Mouse (Mus musculus) kidney, postnatal 0 days (tissue): Measurements from ENCODE around the gene Ppp1r35. TPM values are rescaled to one million over a fixed set of nuclear protein-coding genes. Genes with fewer than 3 reads are reported as not detected.

Experiments
- ATAC-seq: fragments of 200-750 bp; cut with Nextera tagmentation; replicated peaks from 2 replicates; pipeline ENCODE4 v1.8.0; 2017; ENCODE audit warnings: low read depth, moderate number of reproducible peaks, moderate TSS enrichment, moderate library complexity; ENCODE audit not compliant: low FRiP score
- DNase-seq: peaks from one replicate; pipeline ENCODE4 v3.0.0-alpha.2; 2016; ENCODE audit warnings: low spot score
- H3K27ac ChIP-seq: fragments of 300-500 bp; sonication (generic); 2 replicates; pipeline ENCODE4 v1.5.1; 2014; ENCODE audit warnings: mild to moderate bottlenecking
- H3K27me3 ChIP-seq: fragments of 300-500 bp; sonication (generic); 2 replicates; pipeline ENCODE4 v1.6.1; 2014; ENCODE audit warnings: low read length, mixed read lengths; ENCODE audit not compliant: insufficient read depth
- H3K36me3 ChIP-seq: fragments of 300-500 bp; sonication (generic); 2 replicates; pipeline ENCODE4 v1.6.1; 2014; ENCODE audit warnings: low read length, mixed read lengths; ENCODE audit not compliant: insufficient read depth
- H3K4me1 ChIP-seq: fragments of 300-500 bp; sonication (generic); replicated peaks from 2 replicates; pipeline ENCODE4 v1.6.1; 2014; ENCODE audit warnings: antibody characterized with exemption, low read length, mixed read lengths; ENCODE audit not compliant: insufficient read depth
- H3K4me2 ChIP-seq: fragments of 300-500 bp; sonication (generic); 2 replicates; pipeline ENCODE4 v1.6.1; 2014; ENCODE audit warnings: mild to moderate bottlenecking, low read length, moderate library complexity, mixed read lengths
- H3K4me3 ChIP-seq: fragments of 300-500 bp; sonication (generic); replicated peaks from 2 replicates; pipeline ENCODE4 v1.5.1; 2014; ENCODE audit warnings: low read depth, low read length
- H3K9ac ChIP-seq: fragments of 300-500 bp; sonication (generic); 2 replicates; pipeline ENCODE4 v1.6.1; 2014; ENCODE audit warnings: low read depth, low read length
- H3K9me3 ChIP-seq: fragments of 300-500 bp; sonication (generic); replicated peaks from 2 replicates; pipeline ENCODE4 v1.6.1; 2016; ENCODE audit warnings: low read length, inconsistent platforms, mixed read lengths
- CTCF ChIP-seq: IDR thresholded peaks from 2 replicates; pipeline ENCODE4 v1.5.1; 2016; ENCODE audit warnings: antibody characterized with exemption, low read depth, mild to moderate bottlenecking, moderate library complexity
- WGBS: fragments of 180-500 bp; shearing (Covaris S2); extraction: QIAGEN DNeasy Blood & Tissue Kit; methylation state at CpG from one replicate; pipeline ENCODE4 v1.1.7; 2014; 5-methylcytosine and 5-hydroxymethylcytosine counted together
- polyA plus RNA-seq: library from polyadenylated mRNA; unstranded; fragments of >200 nt; fragmentation: Nextera tagmentation; extraction: Ambion mirVana; gene quantifications from 2 replicates; pipeline ENCODE4 v1.2.1, GENCODE M21; 2015

The Ppp1r35 gene
- polyA plus RNA-seq, 1 experiment from 2014 or later, result 32.4 TPM

DNA sequence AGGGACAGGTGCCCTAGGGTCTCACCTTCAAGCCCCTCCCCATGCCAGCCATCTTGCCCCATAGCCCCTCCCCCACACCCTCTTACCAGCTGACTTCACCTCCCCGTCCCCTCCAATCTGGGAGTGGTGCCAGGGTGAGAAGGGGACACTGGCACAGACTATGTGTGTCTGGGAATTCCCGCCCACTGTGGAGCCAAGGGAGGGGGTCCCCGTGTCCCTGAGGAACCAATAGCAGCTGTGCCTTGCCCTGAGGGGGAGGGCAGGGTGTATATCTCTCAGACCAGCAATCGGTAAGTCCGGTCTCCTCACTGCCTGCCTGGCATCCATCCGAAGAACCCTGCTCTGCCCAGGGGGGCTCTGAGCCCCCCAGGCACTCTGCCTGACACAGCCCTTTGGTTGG lies 20.8 kb upstream of the Ppp1r35 start:
- Histone ChIP-seq H3K36me3 (peaks cover 29% of the 10 kb centered on the region), H3K27ac (no peak overlapping the region), H3K4me3 (no peak overlapping the region), H3K4me2 (no peak overlapping the region), H3K9me3 (no peaks in the 10 kb centered on the region), H3K4me1 (no peaks in the 10 kb centered on the region), H3K9ac (no peak overlapping the region), H3K27me3 (no peaks in the 10 kb centered on the region)
- TF ChIP-seq CTCF, result no peak
- DNase-seq, result no peak
- 78% methylated on average over 6 of the region's 6 CpGs for WGBS
- ATAC-seq, result 0 out of 2 replicates have a peak, but pooled peaks have one; percentile 18

DNA sequence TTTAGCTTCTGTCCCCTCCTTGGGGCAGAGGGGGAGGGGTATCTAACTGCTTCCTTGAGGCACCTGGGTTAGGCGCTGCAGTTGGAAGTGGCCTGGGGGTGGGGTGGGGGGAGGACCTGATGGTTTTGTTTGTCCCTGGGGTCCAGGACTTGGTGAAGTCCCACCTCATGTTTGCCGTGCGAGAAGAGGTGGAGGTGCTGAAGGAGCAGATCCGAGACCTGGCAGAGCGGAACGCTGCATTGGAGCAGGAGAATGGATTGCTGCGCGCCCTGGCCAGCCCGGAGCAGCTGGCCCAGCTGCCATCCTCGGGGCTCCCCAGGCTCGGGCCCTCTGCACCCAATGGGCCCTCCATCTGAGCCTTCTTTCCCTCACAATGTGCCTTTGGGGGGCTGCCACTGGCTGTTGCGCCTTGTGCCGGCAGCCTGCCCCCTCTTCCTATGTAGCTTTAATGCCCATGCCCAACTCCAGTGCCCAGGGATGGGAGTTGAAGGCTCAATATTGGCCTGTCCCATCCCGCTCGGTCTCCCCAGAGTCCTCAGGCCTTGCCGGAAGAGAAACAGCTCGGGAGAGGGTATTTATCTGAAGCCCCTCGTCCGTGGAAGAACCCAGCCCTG lies 19.6 kb upstream of the Ppp1r35 start:
- DNase-seq (no peak), ATAC-seq (no peak)
- Histone ChIP-seq H3K27ac (no peak overlapping the region), H3K9me3 (no peaks in the 10 kb centered on the region), H3K36me3 (peaks cover 26% of the 10 kb centered on the region), H3K27me3 (no peaks in the 10 kb centered on the region), H3K4me2 (no peak overlapping the region), H3K9ac (no peak overlapping the region), H3K4me1 (no peaks in the 10 kb centered on the region), H3K4me3 (no peak overlapping the region)
- WGBS, result 91% methylated on average over 19 of the region's 19 CpGs
- TF ChIP-seq CTCF, result no peak

GRCm38 (mm10) chr5:137759971-137760412 lies 18.7 kb upstream of the Ppp1r35 start:
- no peak overlapping the region for H3K4me3 ChIP-seq
- ATAC-seq, result peak; percentile 74
- peak; percentile 92 for TF ChIP-seq CTCF
- H3K27ac ChIP-seq, result peak overlapping the region; percentile 52; the same call in 1 of the 2 replicates
- no peak overlapping the region for H3K4me2 ChIP-seq
- peaks cover 23% of the 10 kb centered on the region for H3K36me3 ChIP-seq
- H3K27me3 ChIP-seq, result no peaks in the 10 kb centered on the region
- H3K9ac ChIP-seq, result no peak overlapping the region
- WGBS, result 34% methylated on average over 4 of the region's 4 CpGs
- no peaks in the 10 kb centered on the region for H3K9me3 ChIP-seq
- H3K4me1 ChIP-seq, result no peaks in the 10 kb centered on the region
- DNase-seq, result peak; percentile 92

DNA sequence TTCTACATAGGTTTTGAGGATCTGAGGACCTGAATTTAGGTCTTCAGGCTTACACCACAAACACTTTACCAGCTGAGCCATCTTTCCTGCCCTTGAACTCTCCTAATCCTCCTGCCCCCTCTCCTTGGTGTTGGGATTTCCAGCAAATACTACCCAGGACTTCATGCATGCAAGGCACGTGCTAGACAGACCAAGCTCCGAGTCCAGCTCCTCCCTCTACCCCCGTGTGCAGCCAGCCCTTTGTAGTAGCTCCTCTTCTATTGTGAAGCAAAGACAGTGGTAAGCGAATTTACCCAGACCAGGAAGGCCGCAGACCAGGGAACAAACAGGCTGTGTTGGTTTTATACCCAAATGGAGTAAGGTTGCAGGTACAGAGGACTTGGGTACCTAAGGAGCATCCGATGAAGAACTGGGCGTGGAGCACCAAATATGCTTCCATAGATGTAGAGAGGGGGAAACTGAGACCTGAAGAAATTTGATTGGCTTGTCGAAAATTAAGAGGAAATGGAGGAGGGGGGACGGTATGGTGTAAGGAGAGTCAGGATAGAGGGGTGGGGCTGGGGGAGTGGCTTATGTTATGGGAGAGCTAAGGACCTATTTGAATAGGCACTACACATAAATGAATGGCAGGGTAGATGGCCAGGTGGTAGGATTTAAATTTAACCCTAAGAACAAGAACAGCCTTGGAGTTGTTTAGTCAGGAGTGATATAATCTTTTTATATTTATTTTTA lies 13.9 kb upstream of the Ppp1r35 start:
- Histone ChIP-seq H3K4me3 (no peak overlapping the region), H3K27me3 (no peaks in the 10 kb centered on the region), H3K9ac (no peak overlapping the region), H3K36me3 (no peaks in the 10 kb centered on the region), H3K4me2 (no peak overlapping the region), H3K27ac (no peak overlapping the region), H3K4me1 (no peaks in the 10 kb centered on the region), H3K9me3 (no peaks in the 10 kb centered on the region)
- WGBS, result 58% methylated on average over 9 of the region's 9 CpGs
- ATAC-seq (no peak), DNase-seq (no peak)
- TF ChIP-seq CTCF, result no peak

DNA sequence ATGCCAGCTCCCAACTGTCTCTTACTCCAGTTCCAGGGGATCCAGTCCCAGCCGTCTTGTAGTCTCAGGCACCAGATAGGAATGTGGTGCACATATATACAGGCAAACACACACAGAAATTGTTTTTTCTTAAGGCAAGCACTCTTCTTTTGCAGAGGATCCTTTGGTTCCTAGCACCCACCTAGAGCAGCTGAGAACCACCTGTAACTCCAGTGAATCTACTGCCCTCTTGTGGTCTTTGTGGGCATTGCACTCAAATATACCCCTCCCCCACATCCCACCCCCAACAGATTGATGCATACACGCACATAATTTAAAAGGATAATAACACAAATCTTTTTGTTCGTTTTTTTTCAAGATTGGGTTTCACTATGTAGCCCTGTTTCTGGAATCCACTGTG lies 12.4 kb upstream of the Ppp1r35 start:
- Histone ChIP-seq H3K36me3 (no peaks in the 10 kb centered on the region), H3K27me3 (no peaks in the 10 kb centered on the region), H3K27ac (no peak overlapping the region), H3K4me3 (no peak overlapping the region), H3K9me3 (no peaks in the 10 kb centered on the region), H3K9ac (no peak overlapping the region), H3K4me1 (no peaks in the 10 kb centered on the region), H3K4me2 (no peak overlapping the region)
- WGBS, result 72% methylated on average over 3 of the region's 3 CpGs
- TF ChIP-seq CTCF, result peak; percentile 63
- ATAC-seq (no peak), DNase-seq (no peak)

DNA sequence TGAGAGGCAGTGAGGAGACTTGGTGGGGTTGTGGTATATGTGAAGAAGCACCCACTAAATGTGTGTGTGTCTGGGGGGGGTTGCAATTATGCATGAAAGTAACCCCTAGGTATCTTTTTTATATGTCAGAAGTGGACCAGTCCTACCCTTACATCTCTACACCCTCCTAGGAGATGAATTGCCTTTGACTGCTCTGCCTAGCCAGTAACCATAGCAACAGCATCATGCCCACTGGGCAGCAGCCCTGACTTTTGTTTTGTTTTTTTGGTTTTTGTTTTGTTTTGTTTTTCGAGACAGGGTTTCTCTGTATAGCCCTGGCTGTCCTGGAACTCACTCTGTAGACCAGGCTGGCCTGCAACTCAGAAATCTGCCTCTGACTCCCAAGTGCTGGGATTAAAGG lies 10.2 kb upstream of the Ppp1r35 start:
- Histone ChIP-seq H3K4me2 (no peak overlapping the region), H3K4me1 (no peaks in the 10 kb centered on the region), H3K4me3 (no peak overlapping the region), H3K27me3 (no peaks in the 10 kb centered on the region), H3K36me3 (no peaks in the 10 kb centered on the region), H3K27ac (no peak overlapping the region), H3K9me3 (no peaks in the 10 kb centered on the region), H3K9ac (no peak overlapping the region)
- ATAC-seq (no peak), DNase-seq (no peak)
- WGBS, result 63% methylated on average over 1 of the region's 1 CpGs
- no peak for TF ChIP-seq CTCF
